Mouse (Mus musculus): Measurements from ENCODE around the gene Pom121l2. TPM values are rescaled to one million over a fixed set of nuclear protein-coding genes. Genes with fewer than 3 reads are reported as not detected.

Gene Pom121l2
- not detected for polyA plus RNA-seq (2012; fragmentation: generic; extraction: Trizol)
- long read RNA-seq, experiment 1 = 0 reads
- long read RNA-seq, experiment 2 = 0 reads

GRCm38 (mm10) chr13:21980981-21981802 lies at the start of gene Pom121l2:
Gene Pom121l2, plus strand, starts transcription at chr13:21981194.
- H3K4me3 ChIP-seq (ENCODE audit: insufficient read depth, poor library complexity, severe bottlenecking) = no peak within 1 kb of the TSS
- H3K79me2 ChIP-seq (ENCODE audit: control insufficient read depth, insufficient read depth) = no peaks in the 10 kb centered on the region
- H3K27me3 ChIP-seq (ENCODE audit: control insufficient read depth, insufficient read depth, insufficient read length) = peaks cover 9% of the 10 kb centered on the region
- TF ChIP-seq USF1 (IDR thresholded peaks at IDR 0.05; ENCODE audit: low read depth) (no peak), CEBPB (IDR thresholded peaks at IDR 0.05; ENCODE audit: low read depth) (no peak), MYOG (IDR thresholded peaks at IDR 0.05; ENCODE audit: control insufficient read depth, extremely low read depth, insufficient read length) (no peak), MAX (IDR thresholded peaks at IDR 0.05) (no peak), CTCF (IDR thresholded peaks at IDR 0.05; ENCODE audit: control insufficient read depth, insufficient read depth, insufficient read length) (no peak), FOSL1 (IDR thresholded peaks at IDR 0.05; ENCODE audit: insufficient read depth, low read length, poor library complexity, severe bottlenecking) (no peak), MYOD1 (IDR thresholded peaks at IDR 0.05; ENCODE audit: control insufficient read depth, insufficient read length, low read depth) (no peak)
- H3K36me3 ChIP-seq (ENCODE audit: control insufficient read depth, insufficient read depth) = no peaks in the 10 kb centered on the region
- no peak within 1 kb of the TSS for H3ac ChIP-seq (ENCODE audit: control insufficient read depth, insufficient read length, low read depth)
- no peaks in the 10 kb centered on the region for H3K79me3 ChIP-seq (ENCODE audit: low read depth)

DNA sequence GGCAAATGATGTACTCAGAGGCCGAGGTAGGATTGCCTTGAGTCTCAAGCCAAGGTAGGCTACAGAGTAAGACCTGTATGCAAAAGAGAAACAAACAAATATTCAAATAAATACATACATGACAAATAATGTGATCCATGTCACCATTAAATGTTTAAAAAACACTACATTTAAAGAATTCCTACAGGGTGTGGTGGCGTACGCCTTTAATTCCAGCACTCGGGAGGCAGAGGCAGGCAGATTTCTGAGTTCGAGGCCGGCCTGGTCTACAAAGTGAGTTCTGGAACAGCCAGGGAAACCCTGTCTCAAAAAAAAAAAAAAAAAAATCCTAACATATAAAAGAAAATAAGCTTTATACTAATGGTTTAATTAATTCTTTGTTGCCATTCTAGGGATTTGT lies 49.3 kb upstream of the Pom121l2 start:
- Histone ChIP-seq H3K36me3 (ENCODE audit: control insufficient read depth, insufficient read depth) (no peaks in the 10 kb centered on the region), H3K27me3 (ENCODE audit: control insufficient read depth, insufficient read depth, insufficient read length) (no peaks in the 10 kb centered on the region), H3K4me3 (ENCODE audit: insufficient read depth, poor library complexity, severe bottlenecking) (no peak overlapping the region), H3K79me2 (ENCODE audit: control insufficient read depth, insufficient read depth) (no peaks in the 10 kb centered on the region), H3ac (ENCODE audit: control insufficient read depth, insufficient read length, low read depth) (no peak overlapping the region), H3K79me3 (ENCODE audit: low read depth) (no peaks in the 10 kb centered on the region)
- TF ChIP-seq FOSL1 (IDR thresholded peaks at IDR 0.05; ENCODE audit: insufficient read depth, low read length, poor library complexity, severe bottlenecking) (no peak), MAX (IDR thresholded peaks at IDR 0.05) (no peak), CTCF (IDR thresholded peaks at IDR 0.05; ENCODE audit: control insufficient read depth, insufficient read depth, insufficient read length) (no peak), MYOG (IDR thresholded peaks at IDR 0.05; ENCODE audit: control insufficient read depth, extremely low read depth, insufficient read length) (no peak), USF1 (IDR thresholded peaks at IDR 0.05; ENCODE audit: low read depth) (no peak), CEBPB (IDR thresholded peaks at IDR 0.05; ENCODE audit: low read depth) (no peak), MYOD1 (IDR thresholded peaks at IDR 0.05; ENCODE audit: control insufficient read depth, insufficient read length, low read depth) (no peak)

DNA sequence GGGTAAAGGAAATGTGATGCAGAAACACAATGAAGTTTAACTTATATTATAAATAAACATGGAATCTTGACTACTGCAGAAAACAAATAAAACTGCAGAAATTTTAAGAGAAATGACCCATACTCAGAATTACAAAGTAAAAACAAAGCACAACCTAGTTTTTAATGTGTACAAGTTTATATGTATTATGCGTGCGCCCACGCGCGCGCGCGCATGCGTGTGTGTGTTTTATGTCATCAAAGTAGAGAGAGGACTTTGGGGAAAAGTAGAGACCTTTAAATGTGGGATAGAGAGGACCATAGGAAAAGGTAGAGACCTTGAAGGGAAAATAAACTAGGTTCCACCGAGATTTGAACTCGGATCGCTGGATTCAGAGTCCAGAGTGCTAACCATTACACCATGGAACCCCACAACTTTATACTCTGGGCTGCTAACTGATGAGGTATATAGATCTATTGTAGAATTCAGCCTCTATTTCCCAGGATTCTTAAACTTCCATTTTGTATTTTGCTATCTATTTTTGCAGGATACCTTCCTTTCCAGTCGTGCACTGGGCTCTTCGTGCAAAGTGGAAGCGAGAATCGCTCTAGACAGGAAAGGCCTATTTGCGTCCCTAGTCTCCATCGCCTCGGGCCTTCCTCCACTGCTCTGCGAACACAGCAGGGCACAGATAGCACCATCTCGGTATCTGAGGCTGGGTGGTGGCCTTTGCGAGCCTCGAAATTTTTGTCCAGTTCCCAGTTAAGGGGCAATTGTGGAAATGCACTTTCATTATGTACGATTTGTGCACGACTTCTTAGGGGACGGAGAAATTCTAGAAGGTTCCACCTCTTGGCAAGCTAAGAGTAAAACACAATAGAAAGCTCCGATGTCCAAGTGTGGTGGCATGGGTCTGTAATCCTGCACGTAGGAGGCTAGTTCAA lies 47.1 kb upstream of the Pom121l2 start:
- Histone ChIP-seq H3K79me2 (ENCODE audit: control insufficient read depth, insufficient read depth) (no peaks in the 10 kb centered on the region), H3K4me3 (ENCODE audit: insufficient read depth, poor library complexity, severe bottlenecking) (no peak overlapping the region), H3K27me3 (ENCODE audit: control insufficient read depth, insufficient read depth, insufficient read length) (no peaks in the 10 kb centered on the region), H3K79me3 (ENCODE audit: low read depth) (no peaks in the 10 kb centered on the region), H3K36me3 (ENCODE audit: control insufficient read depth, insufficient read depth) (no peaks in the 10 kb centered on the region), H3ac (ENCODE audit: control insufficient read depth, insufficient read length, low read depth) (no peak overlapping the region)
- TF ChIP-seq MYOG (IDR thresholded peaks at IDR 0.05; ENCODE audit: control insufficient read depth, extremely low read depth, insufficient read length) = no peak
- TF ChIP-seq FOSL1 (IDR thresholded peaks at IDR 0.05; ENCODE audit: insufficient read depth, low read length, poor library complexity, severe bottlenecking) = no peak
- TF ChIP-seq MAX (IDR thresholded peaks at IDR 0.05) = no peak
- TF ChIP-seq CTCF (IDR thresholded peaks at IDR 0.05; ENCODE audit: control insufficient read depth, insufficient read depth, insufficient read length) = no peak
- TF ChIP-seq MYOD1 (IDR thresholded peaks at IDR 0.05; ENCODE audit: control insufficient read depth, insufficient read length, low read depth) = no peak
- no peak for TF ChIP-seq USF1 (IDR thresholded peaks at IDR 0.05; ENCODE audit: low read depth)
- TF ChIP-seq CEBPB (IDR thresholded peaks at IDR 0.05; ENCODE audit: low read depth) = no peak

DNA sequence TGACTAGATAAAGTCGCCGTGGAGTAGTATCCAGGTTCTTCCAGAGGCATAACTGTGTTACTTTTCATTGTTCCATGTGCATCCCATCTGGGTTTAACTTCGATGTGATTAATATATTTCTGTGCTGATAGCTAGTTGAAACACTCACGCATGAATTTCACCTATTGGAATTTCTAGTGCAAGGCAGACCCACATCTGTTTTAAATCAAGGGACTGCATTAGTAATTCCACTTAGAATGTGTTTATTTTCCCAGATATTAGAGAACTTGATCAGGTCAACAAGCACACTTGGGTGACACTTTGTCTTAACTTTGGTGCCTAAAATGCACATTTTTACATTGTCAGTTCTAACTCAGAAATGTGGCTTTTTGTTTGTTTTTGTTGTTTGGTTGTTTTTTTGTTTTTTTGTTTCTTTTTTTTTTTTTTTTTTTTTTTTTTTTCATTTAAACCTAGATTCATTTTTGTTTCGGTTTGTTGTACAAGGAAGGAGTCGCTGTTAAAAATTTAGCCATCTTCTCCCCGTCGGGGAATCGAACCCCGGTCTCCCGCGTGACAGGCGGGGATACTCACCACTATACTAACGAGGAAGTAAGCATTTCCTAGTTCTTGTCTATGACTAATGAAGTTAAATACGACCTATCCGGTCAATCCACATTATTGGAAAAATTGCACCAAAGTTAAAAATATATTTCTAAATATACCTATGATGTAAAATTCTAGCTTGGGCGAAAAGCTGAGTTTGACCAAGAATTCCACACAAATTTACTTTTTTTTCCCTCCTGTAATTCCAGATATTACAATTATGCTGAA lies 45.8 kb upstream of the Pom121l2 start:
- Histone ChIP-seq H3K79me2 (ENCODE audit: control insufficient read depth, insufficient read depth) (no peaks in the 10 kb centered on the region), H3K4me3 (ENCODE audit: insufficient read depth, poor library complexity, severe bottlenecking) (no peak overlapping the region)

GRCm38 (mm10) chr13:21935833-21936232 lies 45.2 kb upstream of the Pom121l2 start:
- Histone ChIP-seq H3K4me3 (ENCODE audit: insufficient read depth, poor library complexity, severe bottlenecking) (no peak overlapping the region), H3K79me2 (ENCODE audit: control insufficient read depth, insufficient read depth) (no peaks in the 10 kb centered on the region), H3ac (ENCODE audit: control insufficient read depth, insufficient read length, low read depth) (no peak overlapping the region), H3K36me3 (ENCODE audit: control insufficient read depth, insufficient read depth) (no peaks in the 10 kb centered on the region), H3K79me3 (ENCODE audit: low read depth) (no peaks in the 10 kb centered on the region), H3K27me3 (ENCODE audit: control insufficient read depth, insufficient read depth, insufficient read length) (no peaks in the 10 kb centered on the region)
- TF ChIP-seq USF1 (IDR thresholded peaks at IDR 0.05; ENCODE audit: low read depth) (no peak), CEBPB (IDR thresholded peaks at IDR 0.05; ENCODE audit: low read depth) (no peak), MAX (IDR thresholded peaks at IDR 0.05) (no peak), MYOD1 (IDR thresholded peaks at IDR 0.05; ENCODE audit: control insufficient read depth, insufficient read length, low read depth) (no peak), MYOG (IDR thresholded peaks at IDR 0.05; ENCODE audit: control insufficient read depth, extremely low read depth, insufficient read length) (no peak), FOSL1 (IDR thresholded peaks at IDR 0.05; ENCODE audit: insufficient read depth, low read length, poor library complexity, severe bottlenecking) (no peak), CTCF (IDR thresholded peaks at IDR 0.05; ENCODE audit: control insufficient read depth, insufficient read depth, insufficient read length) (no peak)

More for the DNA sequence above, 45.8 kb upstream of the Pom121l2 start:
- Histone ChIP-seq H3K36me3 (ENCODE audit: control insufficient read depth, insufficient read depth) (no peaks in the 10 kb centered on the region), H3ac (ENCODE audit: control insufficient read depth, insufficient read length, low read depth) (no peak overlapping the region), H3K27me3 (ENCODE audit: control insufficient read depth, insufficient read depth, insufficient read length) (no peaks in the 10 kb centered on the region), H3K79me3 (ENCODE audit: low read depth) (no peaks in the 10 kb centered on the region)
- TF ChIP-seq CEBPB (IDR thresholded peaks at IDR 0.05; ENCODE audit: low read depth) (no peak), USF1 (IDR thresholded peaks at IDR 0.05; ENCODE audit: low read depth) (no peak), MAX (IDR thresholded peaks at IDR 0.05) (no peak), MYOG (IDR thresholded peaks at IDR 0.05; ENCODE audit: control insufficient read depth, extremely low read depth, insufficient read length) (no peak), MYOD1 (IDR thresholded peaks at IDR 0.05; ENCODE audit: control insufficient read depth, insufficient read length, low read depth) (no peak)
